Mouse (Mus musculus) NIH3T3 (cell line): Measurements from ENCODE around the gene Igfbpl1.
A peak's percentile ranks its signal among the peaks of the same experiment; 100 is the strongest.

Experiments used
- DNase-seq: peaks from one replicate; pipeline ENCODE4 v3.0.0-alpha.2; 2012; ENCODE audit warnings: low read depth

Gene Igfbpl1

GRCm38 (mm10) chr4:45826275-45827040, at the start of gene Igfbpl1:
Gene Igfbpl1 (minus strand): TSS chr4:45826923.
- no peak for DNase-seq

- no peak for DNase-seq
These were observed 45.4 kb upstream of the Igfbpl1 start for GRCm38 (mm10) chr4:45872147-45872546.

GRCm38 (mm10) chr4:45869021-45869815, 42.5 kb upstream of the Igfbpl1 start:
- no peak for DNase-seq

GRCm38 (mm10) chr4:45867416-45867815, 40.7 kb upstream of the Igfbpl1 start:
- no peak for DNase-seq

GRCm38 (mm10) chr4:45861160-45861559, 34.4 kb upstream of the Igfbpl1 start:
- DNase-seq, result no peak

GRCm38 (mm10) chr4:45855803-45856424, 29.2 kb upstream of the Igfbpl1 start:
- DNase-seq, result peak; percentile 81

- DNase-seq, result peak; percentile 11
These were observed 26.9 kb upstream of the Igfbpl1 start for GRCm38 (mm10) chr4:45853496-45854246.

GRCm38 (mm10) chr4:45851640-45852051, 24.9 kb upstream of the Igfbpl1 start:
- peak; percentile 44 for DNase-seq

GRCm38 (mm10) chr4:45849419-45849818, 22.7 kb upstream of the Igfbpl1 start:
- no peak for DNase-seq

GRCm38 (mm10) chr4:45848825-45849156, 22.1 kb upstream of the Igfbpl1 start:
- DNase-seq, result no peak

GRCm38 (mm10) chr4:45848109-45848824, 21.5 kb upstream of the Igfbpl1 start, which contains the start of gene Stra6l:
Gene Stra6l (plus strand): TSS chr4:45848664.
- no peak for DNase-seq

- DNase-seq, result no peak
These were observed 19.5 kb upstream of the Igfbpl1 start for GRCm38 (mm10) chr4:45846263-45846662.

GRCm38 (mm10) chr4:45844355-45844754, 17.6 kb upstream of the Igfbpl1 start:
- DNase-seq, result peak; percentile 54

- no peak for DNase-seq
These were observed 6.7 kb upstream of the Igfbpl1 start for GRCm38 (mm10) chr4:45833461-45833860.

- DNase-seq, result no peak
These were observed 5.3 kb upstream of the Igfbpl1 start for GRCm38 (mm10) chr4:45831996-45832395.

- DNase-seq, result no peak
These were observed 3.4 kb upstream of the Igfbpl1 start for GRCm38 (mm10) chr4:45829907-45830759.

- no peak for DNase-seq
These were observed 1.8 kb downstream of the Igfbpl1 start for GRCm38 (mm10) chr4:45824761-45825556.

GRCm38 (mm10) chr4:45824049-45824760, 2.5 kb downstream of the Igfbpl1 start:
- no peak for DNase-seq
